Mouse (Mus musculus) ES-E14 (cell line): ENCODE data around the gene Sapcd2.

Experiments
- CHD2 ChIP-seq: IDR thresholded peaks from 2 replicates; pipeline ENCODE4 v1.6.1; 2014; ENCODE audit warnings: mild to moderate bottlenecking, low read depth, low read length, inconsistent platforms
- HCFC1 ChIP-seq: IDR thresholded peaks from 2 replicates; pipeline ENCODE4 v1.6.1; 2012; ENCODE audit warnings: low read length, inconsistent platforms, borderline replicate concordance; ENCODE audit not compliant: insufficient read depth
- MAFK ChIP-seq: IDR thresholded peaks from 2 replicates; pipeline ENCODE4 v1.6.1; 2014; ENCODE audit warnings: mild to moderate bottlenecking, low read depth, low read length, inconsistent platforms; ENCODE audit not compliant: insufficient read depth
- ZC3H11A ChIP-seq: IDR thresholded peaks from 2 replicates; pipeline ENCODE4 v1.6.1; 2012; ENCODE audit warnings: low read depth, mild to moderate bottlenecking, inconsistent platforms, low read length, borderline replicate concordance
- ZNF384 ChIP-seq: IDR thresholded peaks from 2 replicates; pipeline ENCODE4 v1.6.1; 2012; ENCODE audit warnings: low read depth, low read length, inconsistent platforms

- no peak for TF ChIP-seq MAFK
- TF ChIP-seq ZC3H11A = no peak
- no peak for TF ChIP-seq ZNF384
- no peak for TF ChIP-seq CHD2
- no peak for TF ChIP-seq HCFC1
Observed at GRCm38 (mm10) chr2:25376589-25376988, 4.5 kb downstream of the Sapcd2 start.
